In the genomic region with DNA sequence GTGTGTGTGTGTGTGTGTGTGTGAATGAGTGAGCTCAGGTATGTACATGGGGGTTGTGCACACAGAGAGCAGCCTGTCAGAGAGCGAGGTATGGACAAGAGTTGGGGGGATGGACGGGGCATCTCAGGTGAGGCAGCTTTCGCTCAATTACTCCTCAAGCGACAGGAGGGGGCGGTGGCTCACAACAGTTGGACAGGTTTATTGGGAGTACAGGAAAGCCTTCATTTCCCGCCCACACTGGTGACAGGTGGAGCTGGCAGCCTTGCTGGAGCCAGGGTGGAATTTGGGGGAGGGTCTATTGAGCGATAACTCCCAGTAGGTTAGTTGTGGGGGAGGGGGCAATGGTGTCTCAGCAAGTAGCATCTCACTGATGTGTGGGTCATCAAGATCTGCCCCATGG, we compare ENCODE assay signal across 15 mouse cellular contexts. TPM values are rescaled to one million over a fixed set of nuclear protein-coding genes. Genes with fewer than 3 reads are reported as not detected.
"Had no signal": no experiment of that assay in that cellular context is flagged by ENCODE, and none has a peak within 500 bp of the region (broad histone marks: within the 10 kb centered on the region; RNA-seq: fewer than 3 reads in every experiment).

No protein-coding gene starts in this region.

- H3K27me3 ChIP-seq: lung, embryonic 15.5 days; midbrain, embryonic 13.5 days; midbrain, embryonic 15.5 days; neural tube, embryonic 12.5 days; stomach, embryonic 15.5 days had no signal

- H3K4me1 ChIP-seq: lung, embryonic 15.5 days; midbrain, embryonic 13.5 days; midbrain, embryonic 15.5 days; neural tube, embryonic 12.5 days; stomach, embryonic 15.5 days had no signal

- ATAC-seq: lung, postnatal 0 days; midbrain, embryonic 13.5 days; midbrain, embryonic 15.5 days had no signal

- H3K4me2 ChIP-seq: lung, embryonic 15.5 days; midbrain, embryonic 11.5 days; midbrain, embryonic 13.5 days; midbrain, embryonic 15.5 days; neural tube, embryonic 12.5 days; stomach, embryonic 15.5 days had no signal

- H3K27ac ChIP-seq: lung, embryonic 15.5 days; macrophage; midbrain, embryonic 13.5 days; midbrain, embryonic 15.5 days; neural tube, embryonic 12.5 days; stomach, embryonic 15.5 days; stomach, postnatal 0 days had no signal

- DNase-seq: lung, adult 2 months; lung, postnatal 14 days; lung, postnatal 36 days; thymus, adult 2 months; thymus, postnatal 25 days had no signal

- H3K36me3 ChIP-seq: lung, embryonic 15.5 days; midbrain, embryonic 13.5 days; midbrain, embryonic 15.5 days; neural tube, embryonic 12.5 days; stomach, embryonic 15.5 days had no signal

- H3K9me3 ChIP-seq: lung, embryonic 15.5 days; megakaryocyte, embryonic 14.5 days; midbrain, embryonic 13.5 days; midbrain, embryonic 15.5 days; neural tube, embryonic 12.5 days; stomach, embryonic 15.5 days had no signal

- H3K9ac ChIP-seq: lung, embryonic 15.5 days; midbrain, embryonic 13.5 days; midbrain, embryonic 15.5 days; neural tube, embryonic 12.5 days; stomach, embryonic 15.5 days had no signal

- H3K4me3 ChIP-seq: lung, embryonic 15.5 days; megakaryocyte, embryonic 14.5 days; midbrain, embryonic 13.5 days; midbrain, embryonic 15.5 days; neural tube, embryonic 12.5 days; stomach, embryonic 15.5 days had no signal

RNA-seq across cellular contexts. Expression of gene Cacna1i, which starts 48.2 kb away (rescaled TPM):
- polyA plus RNA-seq: lung, embryonic 15.5 days; lung, postnatal 0 days; macrophage; stomach, postnatal 0 days had no signal
